Mouse (Mus musculus) urinary bladder, postnatal 36 days (tissue): ENCODE data around the gene Pld2.
"Not testable (repeated sequence)": the region's sequence is repeated elsewhere in the genome, so short reads cannot be mapped to it uniquely, and the experiment has no call there.

Experiments used
- DNase-seq, 2 experiments: peaks; one replicate each; pipeline ENCODE4 v3.0.0; 2022; ENCODE audit warnings: low spot score in 2 of 2, mixed read lengths in 1 of 2

Gene Pld2

GRCm38 (mm10) chr11:70525726-70526125, 14.1 kb upstream of the Pld2 start:
- no peak for DNase-seq

GRCm38 (mm10) chr11:70526211-70526610, 13.7 kb upstream of the Pld2 start:
- DNase-seq: no peak

- no peak for DNase-seq
Measured at GRCm38 (mm10) chr11:70528610-70529009, 11.3 kb upstream of the Pld2 start.

- not testable (repeated sequence) for DNase-seq
Measured at GRCm38 (mm10) chr11:70531065-70531464, 8.8 kb upstream of the Pld2 start.

GRCm38 (mm10) chr11:70532839-70533238, 7.0 kb upstream of the Pld2 start, which contains the start of gene Gm40193:
Gene Gm40193, minus strand, starts transcription at chr11:70532939.
- no peak for DNase-seq

- no peak for DNase-seq
Measured at GRCm38 (mm10) chr11:70539423-70539822, 441 bp upstream of the Pld2 start.

- DNase-seq: no peak
Measured at GRCm38 (mm10) chr11:70540928-70541327, 1.1 kb downstream of the Pld2 start.

- no peak for DNase-seq
Measured at GRCm38 (mm10) chr11:70541415-70541814, 1.6 kb downstream of the Pld2 start.

GRCm38 (mm10) chr11:70544496-70544895, 4.6 kb downstream of the Pld2 start:
- no peak for DNase-seq

GRCm38 (mm10) chr11:70551526-70551925, 11.7 kb downstream of the Pld2 start:
- no peak for DNase-seq

GRCm38 (mm10) chr11:70553940-70554339, 14.1 kb downstream of the Pld2 start:
- no peak for DNase-seq

- DNase-seq: no peak
Measured at GRCm38 (mm10) chr11:70557545-70557944, 17.7 kb downstream of the Pld2 start.

- no peak for DNase-seq
Measured at GRCm38 (mm10) chr11:70561937-70562286, 22.0 kb downstream of the Pld2 start.

- peak; percentile 74 to 83 for DNase-seq
Measured at GRCm38 (mm10) chr11:70562287-70562994, 22.6 kb downstream of the Pld2 start, which contains the start of gene Mink1. Gene Mink1, plus strand, starts transcription at chr11:70562881.

- DNase-seq: no peak
Measured at GRCm38 (mm10) chr11:70562995-70563469, 23.2 kb downstream of the Pld2 start.

- DNase-seq: peak in 1 of 2 experiments; percentile 27
Measured at GRCm38 (mm10) chr11:70563470-70564275, 23.8 kb downstream of the Pld2 start.

GRCm38 (mm10) chr11:70564276-70564873, 24.5 kb downstream of the Pld2 start:
- DNase-seq: no peak

- DNase-seq: no peak
Measured at GRCm38 (mm10) chr11:70566586-70566985, 26.7 kb downstream of the Pld2 start.

- DNase-seq: not testable (repeated sequence)
Measured at GRCm38 (mm10) chr11:70570614-70571013, 30.8 kb downstream of the Pld2 start.

- no peak for DNase-seq
Measured at GRCm38 (mm10) chr11:70571641-70572040, 31.8 kb downstream of the Pld2 start.

GRCm38 (mm10) chr11:70572348-70572902, 32.6 kb downstream of the Pld2 start:
- no peak for DNase-seq

GRCm38 (mm10) chr11:70573872-70574271, 34.0 kb downstream of the Pld2 start:
- DNase-seq: no peak
